Mouse (Mus musculus) heart, embryonic 14.5 days (tissue): Measurements from ENCODE around the gene Plcl1. TPM values are rescaled to one million over a fixed set of nuclear protein-coding genes. Genes with fewer than 3 reads are reported as not detected.

Experiments used
- ATAC-seq: fragments of 200-750 bp; cut with Nextera tagmentation; 2 replicates; pipeline ENCODE4 v1.8.0; 2017; ENCODE audit warnings: low read depth, moderate TSS enrichment; ENCODE audit not compliant: insufficient number of reproducible peaks, insufficient read depth, low FRiP score
- H3K27ac ChIP-seq, 2 experiments: fragments of 200-500 bp in 1 of 2; fragments of 300-500 bp in 1 of 2; sonication (generic) in 1 of 2; replicated peaks in 1 of 2; 2 replicates each; pipeline ENCODE4 v1.5.1; 2012 to 2014; ENCODE audit warnings: low read depth in 2 of 2, low read length in 2 of 2, control low read depth in 1 of 2, mild to moderate bottlenecking in 1 of 2, mixed read lengths in 1 of 2; ENCODE audit not compliant: control insufficient read depth in 1 of 2, insufficient read depth in 1 of 2
- H3K27me3 ChIP-seq: fragments of 300-500 bp; sonication (generic); 2 replicates; pipeline ENCODE4 v1.6.1; 2014; ENCODE audit warnings: mild to moderate bottlenecking, low read length, control low read depth; ENCODE audit not compliant: control insufficient read depth, insufficient read depth
- H3K36me3 ChIP-seq: fragments of 300-500 bp; sonication (generic); 2 replicates; pipeline ENCODE4 v1.6.1; 2014; ENCODE audit warnings: mild to moderate bottlenecking, control low read depth, low read length, mixed read lengths; ENCODE audit not compliant: control insufficient read depth, insufficient read depth
- H3K4me1 ChIP-seq, 2 experiments: fragments of 200-500 bp in 1 of 2; fragments of 300-500 bp in 1 of 2; sonication (generic) in 1 of 2; 2 replicates each; pipeline ENCODE4 v1.6.1; 2012 to 2014; ENCODE audit warnings: low read length in 2 of 2, control low read depth in 1 of 2, mixed read lengths in 1 of 2; ENCODE audit not compliant: control insufficient read depth in 2 of 2, insufficient read depth in 2 of 2
- H3K4me2 ChIP-seq: fragments of 300-500 bp; sonication (generic); 2 replicates; pipeline ENCODE4 v1.6.1; 2014; ENCODE audit warnings: mild to moderate bottlenecking, low read length
- H3K4me3 ChIP-seq, 2 experiments: fragments of 200-500 bp in 1 of 2; fragments of 300-500 bp in 1 of 2; sonication (generic) in 1 of 2; 2 replicates each; pipeline ENCODE4 v1.5.1; 2012 to 2014; ENCODE audit warnings: low read length in 2 of 2, mild to moderate bottlenecking in 2 of 2, control low read depth in 1 of 2, low read depth in 1 of 2, moderate library complexity in 1 of 2; ENCODE audit not compliant: control insufficient read depth in 1 of 2, insufficient read depth in 1 of 2
- H3K9ac ChIP-seq: fragments of 300-500 bp; sonication (generic); 2 replicates; pipeline ENCODE4 v1.6.1; 2014; ENCODE audit warnings: mild to moderate bottlenecking, low read length
- H3K9me3 ChIP-seq: fragments of 300-500 bp; sonication (generic); 2 replicates; pipeline ENCODE4 v1.6.1; 2016; ENCODE audit warnings: low read length, control low read depth; ENCODE audit not compliant: control insufficient read depth
- WGBS: fragments of 180-500 bp; shearing (Covaris S2); extraction: QIAGEN DNeasy Blood & Tissue Kit; methylation state at CpG from one replicate; pipeline ENCODE4 v1.1.7; 2014; 5-methylcytosine and 5-hydroxymethylcytosine counted together
- polyA plus RNA-seq: library from polyadenylated mRNA; unstranded; fragments of >200 nt; fragmentation: Nextera tagmentation; extraction: Ambion mirVana; gene quantifications from 2 replicates; pipeline ENCODE4 v1.2.1, GENCODE M21; 2014

The Plcl1 gene
- polyA plus RNA-seq, 1 experiment from 2014 or later = 1.2 TPM

- Histone ChIP-seq H3K9ac (no peak overlapping the region), H3K4me3 (no peak overlapping the region), H3K27ac (no peak overlapping the region), H3K4me2 (no peak overlapping the region), H3K27me3 (no peaks in the 10 kb centered on the region), H3K36me3 (no peaks in the 10 kb centered on the region), H3K9me3 (no peaks in the 10 kb centered on the region), H3K4me1 (peaks cover 3 to 15% of the 10 kb centered on the region in 2 experiments)
- WGBS = 74% methylated on average over 5 of the region's 5 CpGs
- no peak for ATAC-seq
Observed at GRCm38 (mm10) chr1:55525100-55525499, 119.4 kb downstream of the Plcl1 start.

DNA sequence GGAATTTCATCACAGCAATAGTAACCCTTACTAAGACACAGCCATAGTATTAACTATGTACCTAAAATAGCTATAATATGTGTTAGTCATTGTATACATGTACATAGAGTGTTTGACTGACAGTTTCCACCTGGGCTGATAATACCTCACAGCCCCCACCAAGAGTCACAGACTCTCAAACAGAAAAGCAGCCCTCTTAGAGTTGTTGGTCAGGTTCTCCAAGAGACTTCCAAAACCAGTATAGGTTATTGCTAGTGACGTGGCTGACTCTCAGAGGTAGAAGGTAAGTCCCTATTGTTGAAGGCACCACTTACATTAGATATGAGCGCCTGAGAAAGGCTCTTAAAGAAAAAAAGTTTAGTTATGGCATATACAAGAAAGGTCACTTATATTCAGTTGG lies 120.0 kb downstream of the Plcl1 start:
- no peak overlapping the region for H3K9ac ChIP-seq
- no peak for ATAC-seq
- H3K27me3 ChIP-seq = no peaks in the 10 kb centered on the region
- H3K4me1 ChIP-seq = peaks cover 3 to 15% of the 10 kb centered on the region in 2 experiments
- H3K27ac ChIP-seq = no peak overlapping the region
- 84% methylated on average over 2 of the region's 2 CpGs for WGBS
- H3K4me2 ChIP-seq = no peak overlapping the region
- H3K4me3 ChIP-seq = no peak overlapping the region
- H3K36me3 ChIP-seq = no peaks in the 10 kb centered on the region
- H3K9me3 ChIP-seq = no peaks in the 10 kb centered on the region

DNA sequence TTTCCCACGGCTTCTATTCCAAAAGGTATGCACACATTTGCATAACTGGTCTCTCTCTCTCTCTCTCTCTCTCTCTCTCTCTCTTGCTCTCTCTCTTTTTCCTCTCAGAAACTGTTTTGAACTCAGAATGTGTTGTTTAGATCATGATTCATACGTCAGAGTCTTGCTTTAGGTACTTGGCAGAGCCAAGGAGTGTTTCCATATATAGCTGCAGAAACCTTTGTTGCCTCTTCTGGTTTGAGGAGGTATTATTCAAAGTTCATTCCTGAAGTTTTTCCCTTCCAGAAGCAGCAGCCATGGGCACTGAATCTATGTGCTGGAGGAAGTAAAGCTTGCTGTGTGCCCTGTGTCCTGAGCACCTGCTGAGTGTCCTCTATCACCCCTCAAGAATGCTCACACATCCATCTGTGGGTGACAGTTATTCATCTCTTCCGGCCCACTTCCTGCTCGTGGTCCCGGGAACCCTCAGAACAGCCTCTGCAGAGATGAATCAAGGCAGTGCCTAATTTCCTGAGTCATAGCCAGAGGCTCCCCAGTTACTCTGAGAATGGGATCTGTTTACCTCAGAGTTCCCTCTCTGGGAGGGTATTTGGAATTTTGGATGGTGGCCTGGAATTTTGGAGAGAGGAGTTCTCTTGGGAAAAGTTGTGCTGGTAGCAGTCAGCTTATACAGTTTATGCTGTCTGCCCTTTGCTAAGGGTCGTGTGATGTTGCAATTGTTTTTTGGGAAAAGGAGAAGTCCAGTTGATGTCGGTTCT lies 123.0 kb downstream of the Plcl1 start:
- Histone ChIP-seq H3K4me1 (peaks cover 3 to 15% of the 10 kb centered on the region in 2 experiments), H3K4me2 (no peak overlapping the region), H3K9ac (no peak overlapping the region), H3K27me3 (no peaks in the 10 kb centered on the region), H3K36me3 (no peaks in the 10 kb centered on the region), H3K27ac (no peak overlapping the region; a peak in 1 of 4 replicates), H3K9me3 (no peaks in the 10 kb centered on the region), H3K4me3 (no peak overlapping the region)
- no peak for ATAC-seq
- 35% methylated on average over 7 of the region's 7 CpGs for WGBS

DNA sequence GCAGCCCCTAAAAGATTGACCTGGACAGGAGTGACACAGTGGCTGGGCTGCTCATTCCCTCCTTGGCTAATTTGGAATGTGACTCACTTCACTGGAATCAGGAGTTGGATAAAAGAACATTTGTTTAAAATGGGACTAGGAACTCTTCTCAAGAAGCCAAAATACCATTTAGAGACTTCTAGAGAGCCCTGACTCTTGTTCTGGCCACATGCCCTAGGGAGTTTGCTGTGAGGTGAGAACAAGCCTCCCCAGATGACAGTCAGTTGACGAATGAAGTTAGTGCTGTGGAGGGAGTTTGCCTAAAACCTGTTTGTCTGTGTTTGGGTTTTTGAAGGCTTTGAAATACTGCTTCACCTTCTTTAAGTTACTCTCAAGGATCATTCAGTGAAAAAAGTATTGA lies 128.1 kb downstream of the Plcl1 start:
- no peak overlapping the region for H3K9ac ChIP-seq
- H3K4me3 ChIP-seq = no peak overlapping the region
- H3K27me3 ChIP-seq = no peaks in the 10 kb centered on the region
- H3K27ac ChIP-seq = no peak overlapping the region
- 79% methylated on average over 1 of the region's 1 CpGs for WGBS
- no peaks in the 10 kb centered on the region for H3K9me3 ChIP-seq
- no peaks in the 10 kb centered on the region for H3K36me3 ChIP-seq
- H3K4me1 ChIP-seq = peaks cover under 1 to 9% of the 10 kb centered on the region in 2 experiments
- no peak overlapping the region for H3K4me2 ChIP-seq
- ATAC-seq = no peak

DNA sequence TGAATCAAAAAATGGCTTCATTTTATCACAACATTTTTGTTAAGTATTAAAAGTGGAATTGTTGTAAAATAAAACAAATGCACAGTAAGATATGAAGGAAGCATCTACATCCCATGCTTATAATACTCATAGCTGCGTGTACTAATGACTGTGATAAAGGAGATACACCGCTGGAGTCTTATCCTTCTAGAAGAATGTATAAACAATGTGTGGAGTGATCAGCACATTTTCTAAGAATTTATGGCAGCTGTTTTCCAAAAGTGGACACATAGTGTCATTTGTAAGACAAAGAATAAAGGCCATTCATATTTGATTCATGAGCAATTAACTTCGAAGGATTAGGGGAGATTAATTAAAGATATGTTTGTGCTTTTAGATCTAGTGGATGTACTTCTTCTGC lies 148.7 kb downstream of the Plcl1 start:
- 74% methylated on average over 3 of the region's 3 CpGs for WGBS
- ATAC-seq = no peak
- Histone ChIP-seq H3K4me1 (no peaks in the 10 kb centered on the region; a peak in 1 of 4 replicates), H3K27me3 (no peaks in the 10 kb centered on the region), H3K4me3 (no peak overlapping the region), H3K4me2 (no peak overlapping the region), H3K9me3 (no peaks in the 10 kb centered on the region), H3K9ac (no peak overlapping the region), H3K27ac (no peak overlapping the region), H3K36me3 (no peaks in the 10 kb centered on the region)

- WGBS = 51% methylated on average over 7 of the region's 7 CpGs
- no peaks in the 10 kb centered on the region for H3K36me3 ChIP-seq
- no peak for ATAC-seq
- no peaks in the 10 kb centered on the region; a peak in 1 of 4 replicates for H3K4me1 ChIP-seq
- H3K27me3 ChIP-seq = no peaks in the 10 kb centered on the region
- no peak overlapping the region for H3K4me3 ChIP-seq
- no peak overlapping the region for H3K9ac ChIP-seq
- H3K27ac ChIP-seq = no peak overlapping the region
- H3K9me3 ChIP-seq = no peaks in the 10 kb centered on the region
- no peak overlapping the region for H3K4me2 ChIP-seq
Observed at GRCm38 (mm10) chr1:55557960-55558359, 152.2 kb downstream of the Plcl1 start.

- Histone ChIP-seq H3K27ac (no peak overlapping the region), H3K27me3 (no peaks in the 10 kb centered on the region), H3K9ac (no peak overlapping the region), H3K9me3 (no peaks in the 10 kb centered on the region), H3K4me1 (no peaks in the 10 kb centered on the region; a peak in 1 of 4 replicates), H3K36me3 (no peaks in the 10 kb centered on the region), H3K4me3 (no peak overlapping the region), H3K4me2 (no peak overlapping the region)
- WGBS = 73% methylated on average over 1 of the region's 1 CpGs
- no peak for ATAC-seq
Observed at GRCm38 (mm10) chr1:55558409-55558808, 152.7 kb downstream of the Plcl1 start.

DNA sequence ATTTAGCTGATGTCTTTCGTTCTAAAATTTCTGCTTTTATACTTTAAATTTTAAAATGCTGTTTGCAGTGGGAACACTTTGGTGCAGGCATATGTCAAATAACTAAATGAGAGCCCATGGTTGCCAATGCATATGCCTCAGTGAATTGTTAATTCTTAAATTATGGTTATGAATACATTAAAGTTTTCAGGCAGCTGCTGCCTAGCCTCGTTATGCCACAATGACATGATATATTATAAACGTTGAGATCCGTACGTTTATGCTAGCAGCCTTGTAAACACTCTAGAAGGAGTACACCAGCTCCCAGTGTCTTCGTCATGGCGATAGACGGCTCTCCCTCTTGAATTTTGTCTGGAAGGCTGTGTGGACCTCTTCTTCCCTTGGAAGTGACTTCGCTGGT lies 154.3 kb downstream of the Plcl1 start:
- WGBS = 86% methylated on average over 9 of the region's 9 CpGs
- no peak overlapping the region for H3K27ac ChIP-seq
- H3K9ac ChIP-seq = no peak overlapping the region
- no peaks in the 10 kb centered on the region for H3K36me3 ChIP-seq
- H3K4me3 ChIP-seq = no peak overlapping the region
- ATAC-seq = no peak
- no peak overlapping the region for H3K4me2 ChIP-seq
- H3K4me1 ChIP-seq = no peaks in the 10 kb centered on the region; a peak in 1 of 4 replicates
- no peaks in the 10 kb centered on the region for H3K9me3 ChIP-seq
- H3K27me3 ChIP-seq = no peaks in the 10 kb centered on the region
